Mouse (Mus musculus) stomach, adult 2 months (tissue): Measurements from ENCODE around the gene Rdx. TPM values are rescaled to one million over a fixed set of nuclear protein-coding genes. Genes with fewer than 3 reads are reported as not detected.

Experiments
- polyA plus RNA-seq: library from polyadenylated mRNA; depleted of rRNA; stranded (reverse); fragments of >200 nt; gene quantifications from 2 replicates; pipeline ENCODE4 v1.2.3, GENCODE M21; 2012; rRNA removed

Gene Rdx
- polyA plus RNA-seq, result 0.87 and 1.9 TPM in 2 replicates

DNA sequence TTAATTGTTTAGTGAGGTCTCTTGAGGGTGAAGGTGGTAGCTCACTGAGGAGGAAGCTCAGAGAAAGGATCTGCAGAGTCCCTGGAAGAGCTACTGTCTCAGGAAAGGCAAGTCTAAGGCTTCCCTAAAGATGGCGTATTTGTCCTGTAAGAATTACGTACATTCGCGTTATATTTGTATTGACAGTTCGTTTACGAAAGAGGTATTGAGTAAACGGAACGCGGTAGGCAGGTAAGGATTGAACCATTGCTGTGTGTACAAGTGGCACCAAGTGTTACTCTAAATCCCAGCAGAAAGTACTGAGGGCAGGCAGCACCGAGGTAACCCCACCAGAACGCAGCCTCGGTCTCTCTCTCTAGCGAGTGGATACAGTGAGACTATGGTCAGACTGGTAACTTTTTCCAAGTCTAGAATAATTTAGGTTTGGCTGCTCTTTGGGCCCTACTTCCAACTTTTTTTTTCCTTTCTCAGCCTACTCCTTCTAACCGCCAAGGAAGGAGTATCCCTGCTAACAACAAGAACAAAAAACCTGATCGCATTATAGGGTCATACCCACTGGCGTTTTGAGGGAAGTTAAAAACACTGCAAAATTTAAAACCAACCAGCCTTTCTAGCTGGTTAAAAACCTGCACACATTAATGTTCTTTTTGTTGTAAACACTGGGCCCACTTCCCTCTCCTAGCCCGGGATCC lies at the start of gene Rdx:
Gene Rdx (plus strand): TSS at position 45 of the 692 bp plus-strand sequence.

Other genes starting within 250 kb of the Rdx start
- gene Fdx1, start 83.6 kb upstream of the Rdx start, polyA plus RNA-seq, result 62.2 and 279 TPM in 2 replicates
- gene Zc3h12c, start 121.4 kb downstream of the Rdx start, polyA plus RNA-seq, result 0.26 and 0.47 TPM in 2 replicates